Mouse (Mus musculus) liver, adult 2 months (tissue): ENCODE measurements at regions not wholly inside any gene's neighbourhood (a gene's known extent, or its start where the extent isn't known, plus 50 kb on each side); places are given as distances from the start of the nearest gene placed in this dataset.

Experiments used
- DNase-seq: peaks from one replicate; pipeline ENCODE4 v3.0.0-alpha.2; 2011; ENCODE audit warnings: low read depth, low spot score; ENCODE audit errors: extremely low read depth
- H3K27ac ChIP-seq: fragments of 200-500 bp; replicated peaks from 2 replicates; pipeline ENCODE4 v1.5.1; 2012; ENCODE audit warnings: low read depth, mild to moderate bottlenecking, control low read depth, inconsistent platforms, low read length; ENCODE audit not compliant: insufficient read depth
- H3K27me3 ChIP-seq: fragments of 200-500 bp; 2 replicates; pipeline ENCODE4 v1.6.1; 2012; ENCODE audit warnings: mild to moderate bottlenecking, moderate library complexity, low read length, inconsistent platforms; ENCODE audit not compliant: control insufficient read depth, insufficient read depth
- H3K36me3 ChIP-seq: fragments of 200-500 bp; 2 replicates; pipeline ENCODE4 v1.6.1; 2012; ENCODE audit warnings: low read length, inconsistent platforms; ENCODE audit not compliant: control insufficient read depth, insufficient read depth
- H3K4me1 ChIP-seq: fragments of 200-500 bp; 2 replicates; pipeline ENCODE4 v1.6.1; 2011; ENCODE audit warnings: low read length; ENCODE audit not compliant: control insufficient read depth, insufficient read depth
- H3K4me3 ChIP-seq: fragments of 200-500 bp; 2 replicates; pipeline ENCODE4 v1.5.1; 2011; ENCODE audit warnings: low read depth, mild to moderate bottlenecking, control low read depth, low read length, moderate library complexity; ENCODE audit not compliant: insufficient read depth
- H3K79me2 ChIP-seq: fragments of 200-500 bp; 2 replicates; pipeline ENCODE4 v1.6.1; 2012; ENCODE audit warnings: inconsistent platforms, mild to moderate bottlenecking, low read length, moderate library complexity; ENCODE audit not compliant: control insufficient read depth, insufficient read depth
- H3K9ac ChIP-seq: fragments of 200-500 bp; 2 replicates; pipeline ENCODE4 v1.6.1; 2012; ENCODE audit warnings: low read depth, mild to moderate bottlenecking, control low read depth, inconsistent platforms, low read length
- CTCF ChIP-seq: fragments of 200-500 bp; IDR thresholded peaks from 2 replicates; pipeline ENCODE4 v1.5.1; 2011; ENCODE audit warnings: low read depth, low read length, control low read depth
- POLR2A ChIP-seq: fragments of 200-500 bp; IDR thresholded peaks from 2 replicates; pipeline ENCODE4 v1.6.1; 2011; ENCODE audit warnings: low read length, control low read depth; ENCODE audit not compliant: insufficient read depth; ENCODE audit errors: extremely low read depth
- WGBS: fragments of 180-500 bp; shearing (Covaris S2); methylation state at CpG from one replicate; pipeline ENCODE4 v1.1.7; 2018; 5-methylcytosine and 5-hydroxymethylcytosine counted together

DNA sequence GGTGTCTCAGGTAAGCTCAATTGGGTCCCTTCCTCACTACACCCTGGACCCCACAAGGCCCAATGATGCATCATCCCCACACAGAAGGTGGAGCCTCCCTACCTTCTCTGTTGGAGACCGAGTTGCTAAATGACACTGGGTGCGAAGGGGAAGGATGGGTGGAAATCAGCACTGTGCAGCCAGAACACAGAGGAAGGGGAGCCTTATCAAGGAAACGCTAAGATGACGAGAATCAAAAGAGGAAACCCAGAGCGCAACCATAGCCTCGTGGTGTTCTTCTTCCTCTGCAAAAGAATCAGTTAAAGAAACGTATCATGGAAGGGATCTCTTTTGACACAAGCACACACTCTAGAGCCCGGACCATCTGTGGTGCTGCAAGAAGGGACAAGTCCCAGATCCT lies 64.6 kb downstream of the Hes1 start:
- Histone ChIP-seq H3K79me2 (no peaks in the 10 kb centered on the region), H3K9ac (no peak overlapping the region), H3K27me3 (no peaks in the 10 kb centered on the region), H3K27ac (no peak overlapping the region), H3K4me1 (no peaks in the 10 kb centered on the region), H3K36me3 (no peaks in the 10 kb centered on the region), H3K4me3 (no peak overlapping the region)
- WGBS, result 77% methylated on average over 8 of the region's 8 CpGs
- no peak for DNase-seq
- TF ChIP-seq POLR2A (no peak), CTCF (no peak)

DNA sequence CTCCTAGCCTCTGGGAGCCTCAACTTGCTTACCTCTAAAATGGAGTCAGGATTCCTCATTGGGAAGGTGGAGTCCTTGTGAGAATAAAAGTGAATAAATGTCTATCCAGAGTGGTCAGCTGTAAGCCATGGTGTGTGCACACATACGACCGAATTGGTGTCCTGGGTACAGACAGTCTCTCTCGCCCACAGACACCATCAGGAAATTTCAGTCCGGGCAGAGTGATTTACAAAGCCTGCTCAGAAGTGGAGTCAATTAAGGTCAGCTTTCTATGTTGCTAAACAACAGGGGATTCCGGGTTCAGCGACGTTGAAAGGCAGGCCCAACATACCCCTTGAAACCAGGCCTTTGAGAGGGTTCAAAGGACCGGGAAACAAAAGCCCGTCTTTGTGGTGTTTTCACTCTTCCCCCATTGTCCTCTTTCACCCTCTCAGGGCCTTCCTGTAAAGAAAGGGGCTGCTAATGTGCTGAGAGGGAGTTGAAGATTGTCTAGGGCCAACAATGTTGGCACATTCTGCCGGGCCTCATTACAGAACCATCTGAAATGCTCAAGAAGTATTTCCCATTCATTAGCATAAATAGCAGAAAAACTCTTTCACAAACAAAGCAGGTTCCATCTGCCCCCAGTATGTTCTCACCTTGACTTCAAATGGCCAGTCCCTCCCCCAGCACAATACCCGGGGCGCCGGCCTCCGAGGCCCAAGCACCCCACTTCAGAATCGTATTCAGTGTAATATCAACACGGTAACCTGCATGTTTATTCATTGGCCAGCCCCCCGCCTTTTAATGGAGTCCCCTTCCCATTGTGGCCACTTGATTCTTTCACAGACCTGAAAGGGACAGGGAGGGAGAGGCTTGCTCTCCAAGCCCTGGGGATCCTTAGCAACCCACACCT lies 65.3 kb downstream of the Hes1 start:
- TF ChIP-seq POLR2A (no peak), CTCF (no peak)
- Histone ChIP-seq H3K4me1 (peaks cover 2% of the 10 kb centered on the region; the same call in 1 of the 2 replicates), H3K27me3 (no peaks in the 10 kb centered on the region), H3K79me2 (no peaks in the 10 kb centered on the region), H3K4me3 (no peak overlapping the region), H3K36me3 (no peaks in the 10 kb centered on the region), H3K9ac (no peak overlapping the region), H3K27ac (no peak overlapping the region)
- 92% methylated on average over 17 of the region's 17 CpGs for WGBS
- DNase-seq, result no peak

DNA sequence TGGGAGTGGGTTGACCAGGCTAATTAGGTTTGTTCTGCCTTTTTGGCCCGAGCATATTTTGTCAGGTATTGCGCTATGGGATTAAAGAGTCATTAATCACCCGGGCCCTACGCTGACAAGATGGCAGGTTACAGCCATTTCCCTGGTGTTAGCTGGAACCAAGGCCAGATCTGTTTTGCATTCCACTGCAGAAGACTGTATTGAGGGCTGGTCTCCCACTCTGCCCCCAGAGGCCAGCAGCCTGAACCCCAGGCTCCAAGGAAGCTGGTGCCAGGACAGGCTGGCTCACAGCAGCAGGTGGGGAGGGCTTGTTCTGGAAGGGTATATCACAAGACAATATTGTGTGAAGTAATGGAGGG lies 65.9 kb downstream of the Hes1 start:
- TF ChIP-seq POLR2A (no peak), CTCF (no peak)
- H3K9ac ChIP-seq, result no peak overlapping the region
- no peak for DNase-seq
- peaks cover 5% of the 10 kb centered on the region for H3K4me1 ChIP-seq
- no peak overlapping the region for H3K4me3 ChIP-seq
- no peaks in the 10 kb centered on the region for H3K27me3 ChIP-seq
- no peaks in the 10 kb centered on the region for H3K36me3 ChIP-seq
- H3K27ac ChIP-seq, result no peak overlapping the region
- no peaks in the 10 kb centered on the region for H3K79me2 ChIP-seq
- whole genome bisulfite sequencing, result 98% methylated on average over 4 of the region's 4 CpGs

DNA sequence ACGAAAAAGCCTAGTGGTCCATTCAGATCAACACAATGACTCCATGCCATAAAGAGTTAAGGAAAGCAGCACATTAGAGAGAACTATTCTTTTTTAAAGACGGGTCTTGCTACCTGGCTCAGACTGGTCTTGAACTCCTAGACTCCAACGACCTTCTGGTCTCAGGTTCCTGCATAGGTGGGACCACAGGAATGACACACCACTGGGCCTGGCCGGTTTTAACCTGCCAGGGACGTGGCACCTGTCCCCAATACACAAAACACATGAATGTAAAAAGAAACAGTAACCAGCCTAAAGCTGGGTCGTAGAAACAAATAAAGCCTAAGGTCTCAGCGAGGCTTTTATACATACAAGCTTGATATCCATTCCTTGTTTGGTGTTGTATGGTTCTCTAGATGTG lies 67.9 kb downstream of the Hes1 start:
- WGBS, result 87% methylated on average over 7 of the region's 7 CpGs
- Histone ChIP-seq H3K27ac (no peak overlapping the region), H3K9ac (no peak overlapping the region), H3K36me3 (no peaks in the 10 kb centered on the region), H3K79me2 (no peaks in the 10 kb centered on the region), H3K4me1 (peaks cover 5% of the 10 kb centered on the region), H3K4me3 (no peak overlapping the region), H3K27me3 (no peaks in the 10 kb centered on the region)
- TF ChIP-seq CTCF (no peak), POLR2A (no peak)
- DNase-seq, result no peak

DNA sequence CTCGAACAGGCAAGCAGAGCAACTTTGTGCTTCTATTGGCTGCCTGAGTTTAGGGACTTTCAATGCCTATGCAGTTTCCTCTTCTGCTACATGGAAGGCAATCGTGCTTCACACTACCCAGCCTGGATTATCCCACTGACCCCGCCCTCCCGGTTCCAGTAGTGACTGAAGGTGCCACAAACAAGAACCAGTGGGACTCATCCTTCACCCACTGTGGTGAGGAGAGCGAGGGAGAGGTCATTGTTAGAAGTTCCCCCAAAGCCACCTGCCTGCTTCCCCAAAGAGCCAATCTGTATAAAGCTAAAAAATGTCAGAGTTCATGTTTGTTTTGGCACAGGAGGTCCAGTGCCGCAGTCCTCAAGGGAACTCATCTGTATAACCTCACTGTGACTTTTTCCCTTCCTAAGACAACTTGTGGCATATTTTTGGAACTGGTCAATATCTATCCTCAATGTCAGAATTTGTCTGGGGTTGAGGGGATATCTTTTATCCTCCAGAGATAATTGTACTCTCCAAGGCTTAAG lies 70.5 kb downstream of the Hes1 start:
- 26% methylated on average over 6 of the region's 6 CpGs for WGBS
- no peaks in the 10 kb centered on the region for H3K27me3 ChIP-seq
- H3K36me3 ChIP-seq, result no peaks in the 10 kb centered on the region
- no peak overlapping the region for H3K4me3 ChIP-seq
- no peak for TF ChIP-seq POLR2A
- TF ChIP-seq CTCF, result no peak
- peak; percentile 66 for DNase-seq
- H3K27ac ChIP-seq, result no peak overlapping the region
- no peak overlapping the region for H3K9ac ChIP-seq
- H3K79me2 ChIP-seq, result no peaks in the 10 kb centered on the region
- peaks cover 5% of the 10 kb centered on the region for H3K4me1 ChIP-seq

DNA sequence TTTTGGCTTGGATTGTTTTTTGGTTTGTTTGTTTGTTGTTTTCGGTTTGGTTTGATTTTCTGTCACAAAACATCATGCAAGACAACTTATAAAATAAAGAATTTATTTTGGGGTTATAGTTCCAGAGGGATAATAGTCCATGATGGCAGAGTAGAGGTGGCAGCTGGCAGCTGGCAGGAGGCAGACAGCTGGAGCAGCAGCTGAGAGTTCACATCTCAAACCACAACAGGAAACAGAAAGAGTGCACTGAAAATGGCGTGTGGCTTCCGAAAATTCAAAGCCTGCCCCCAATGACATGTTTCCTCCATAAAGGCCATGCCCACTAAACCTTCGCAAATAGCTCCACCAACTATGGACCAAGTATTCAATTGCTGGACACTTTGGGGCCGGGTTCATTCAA lies 72.7 kb downstream of the Hes1 start:
- no peak for TF ChIP-seq POLR2A
- no peak for TF ChIP-seq CTCF
- WGBS, result 95% methylated on average over 5 of the region's 5 CpGs
- H3K27ac ChIP-seq, result no peak overlapping the region
- no peak for DNase-seq
- H3K27me3 ChIP-seq, result no peaks in the 10 kb centered on the region
- H3K9ac ChIP-seq, result no peak overlapping the region
- no peaks in the 10 kb centered on the region for H3K36me3 ChIP-seq
- no peak overlapping the region for H3K4me3 ChIP-seq
- H3K4me1 ChIP-seq, result peaks cover 5% of the 10 kb centered on the region
- no peaks in the 10 kb centered on the region for H3K79me2 ChIP-seq
